In genomic region chr5:38788820-38789219, GRCm38 (mm10) we compare ENCODE assay signal across 12 mouse cellular contexts.
A peak's percentile ranks its signal among the peaks of the same experiment; 100 is the strongest.
DNase-seq lines count a peak whose midpoint lies in the region.
"Had no signal": no experiment of that assay in that cellular context is flagged by ENCODE, and none has a peak within 500 bp of the region (broad histone marks: within the 10 kb centered on the region; RNA-seq: fewer than 3 reads in every experiment).

No protein-coding gene starts in this region.

- peak; percentile 20 for DNase-seq in gastrocnemius, adult 18-20 months (ENCODE audit: low spot score)
- no peak for DNase-seq in gastrocnemius, postnatal 25 days
- DNase-seq in heart, adult 18-20 months: peak; percentile 6 to 22
- no peak for DNase-seq in heart, adult 8-10 months (ENCODE audit: low spot score)
- peak; percentile 18 for DNase-seq in skeletal muscle tissue, adult 2 months (ENCODE audit: low read depth, low spot score)
- DNase-seq: adrenal gland, adult 8-10 months; adrenal gland, postnatal 14 days; adrenal gland, postnatal 36 days; B cell, adult 2 months; cerebellum, adult 11-12 months; cerebellum, adult 2 months; cerebellum, adult 9-10 months had no signal

Comparison
In these comparisons a context has a peak if more than half of its experiments do, and no peak if none do; other contexts are left out.
1. DNase-seq: peak in gastrocnemius, adult 18-20 months (single experiment), heart, adult 18-20 months (2 of 2) and skeletal muscle tissue, adult 2 months (single experiment); none in gastrocnemius, postnatal 25 days (single experiment) and heart, adult 8-10 months (single experiment).